Mouse (Mus musculus): ENCODE data around the gene Ube2u.
"Not testable (repeated sequence)": the region's sequence is repeated elsewhere in the genome, so short reads cannot be mapped to it uniquely, and the experiment has no call there.

The Ube2u gene

DNA sequence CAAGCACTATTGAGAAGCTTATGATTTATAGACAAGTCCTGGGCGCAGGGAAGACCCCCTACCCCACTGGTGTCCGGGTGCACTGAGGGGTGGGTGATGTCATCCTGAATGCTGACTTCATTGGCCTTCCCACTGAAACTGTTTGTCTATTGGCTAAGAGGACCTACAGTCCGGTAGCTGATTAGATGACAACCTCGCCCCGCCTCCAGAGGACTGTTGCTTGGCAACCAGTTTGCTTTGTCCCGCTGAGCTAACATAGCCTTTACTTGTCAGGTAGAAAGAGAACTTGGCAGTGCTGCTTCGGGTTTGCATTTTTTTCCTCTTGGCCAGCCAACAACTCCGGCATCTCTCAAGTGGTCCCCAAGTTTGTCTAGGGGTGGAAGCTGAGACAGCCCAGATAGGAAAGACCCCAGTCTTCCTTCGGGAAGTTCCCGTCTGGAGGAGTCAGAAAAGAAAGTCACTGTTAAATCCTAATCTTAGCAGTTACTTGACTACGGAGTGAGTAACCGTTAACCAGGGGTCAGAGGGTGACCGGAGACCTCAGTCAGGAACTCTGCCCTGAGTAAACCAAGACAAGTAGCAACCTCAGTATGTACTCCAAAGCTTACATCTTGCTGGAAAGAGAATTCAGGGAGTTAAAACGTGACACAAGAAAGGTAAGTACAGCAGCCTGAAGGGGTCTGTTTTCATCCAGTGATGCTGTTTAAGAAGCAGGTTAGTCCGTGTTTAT is at the start of gene Ube2u:
Ube2u (plus strand) TSS at position 258 of the 730 bp plus-strand sequence.
- no peak for DNase-seq (ENCODE audit: low spot score in 2 of 2)

DNA sequence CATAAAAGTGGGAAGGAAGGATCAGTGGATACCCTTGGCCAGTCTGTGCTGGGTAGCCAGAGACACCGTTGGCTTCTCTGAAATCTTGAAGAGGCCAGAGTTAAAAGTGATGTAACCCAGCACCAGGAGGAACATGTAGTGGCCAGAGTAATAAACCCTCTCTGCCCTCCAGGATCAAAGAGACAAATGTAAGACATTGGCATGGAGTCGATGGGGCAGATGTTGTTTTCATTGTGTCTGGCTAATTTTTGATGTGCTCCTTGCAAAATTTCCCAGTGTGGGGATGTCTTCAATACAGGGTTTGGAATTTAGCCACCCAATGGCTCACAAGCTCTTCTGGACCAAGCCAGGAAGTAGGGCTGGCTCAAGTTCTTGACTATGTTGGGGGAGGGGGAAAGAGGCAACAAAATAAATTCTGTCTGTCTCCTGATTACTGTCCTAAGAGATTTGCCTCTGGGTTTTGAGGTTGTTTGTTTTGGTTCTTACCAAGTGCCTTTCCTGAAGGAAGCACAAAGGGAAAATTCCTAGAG is 49.2 kb upstream of the Ube2u start:
- DNase-seq (ENCODE audit: low spot score in 2 of 2) = no peak

DNA sequence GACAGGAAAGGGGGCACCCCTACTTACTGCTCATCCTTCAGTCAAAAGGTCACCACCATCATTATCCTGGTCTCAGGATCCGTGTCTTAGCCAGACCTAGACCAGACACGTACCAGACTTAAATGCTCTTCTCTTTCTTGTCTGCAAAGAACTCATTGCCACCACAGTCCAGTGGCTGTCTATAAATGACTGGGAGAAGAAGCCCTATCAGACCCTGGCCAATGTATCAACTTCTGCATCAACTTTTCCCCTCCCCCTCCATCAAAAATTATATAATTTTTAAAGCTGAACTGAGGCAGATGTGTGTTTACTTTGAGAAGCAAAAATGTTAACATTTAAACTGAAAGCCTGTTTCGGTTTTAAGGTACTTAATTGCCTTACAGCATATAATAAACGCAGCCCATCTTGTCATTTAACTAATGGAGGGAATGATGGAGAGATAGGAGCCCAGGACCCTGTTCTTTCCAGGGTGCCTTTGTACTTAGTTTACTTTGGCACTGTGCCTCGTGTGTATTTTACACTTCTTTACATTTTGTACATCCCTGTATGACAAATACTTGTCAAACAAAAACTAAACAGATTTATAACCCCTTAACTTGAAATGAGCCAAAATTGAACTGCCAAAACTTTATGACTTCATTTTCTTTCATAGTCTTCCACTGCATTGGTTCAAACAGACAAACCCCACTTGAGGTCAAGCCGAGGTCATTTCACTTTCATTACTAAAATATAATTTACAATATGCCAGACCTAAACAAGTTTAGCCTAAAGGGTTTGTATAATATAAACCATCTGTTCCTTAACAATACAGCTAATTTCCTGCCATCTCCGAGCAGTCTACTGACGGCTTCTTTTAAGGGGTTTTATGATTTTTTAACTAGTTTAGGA is 43.1 kb upstream of the Ube2u start:
- DNase-seq (ENCODE audit: low spot score in 2 of 2) = no peak

DNA sequence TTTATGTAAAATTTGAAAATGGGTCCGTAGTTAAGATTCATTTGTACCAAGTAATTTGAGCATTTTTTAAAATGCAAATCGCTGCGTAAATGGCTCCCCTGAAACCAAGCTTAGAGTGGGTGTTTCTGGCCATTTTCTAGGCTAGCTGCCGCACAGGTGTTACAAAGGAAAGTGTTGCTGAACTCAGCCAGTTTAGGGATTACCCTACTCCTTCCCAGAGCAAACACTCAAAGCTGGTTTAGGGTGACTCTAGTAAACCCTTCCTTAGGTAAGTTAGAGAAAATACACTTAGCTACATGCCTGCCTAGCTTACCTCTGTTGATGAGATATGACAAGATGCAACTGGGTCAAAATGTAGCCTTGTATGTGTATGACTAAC is 42.5 kb upstream of the Ube2u start:
- no peak for DNase-seq (ENCODE audit: low spot score in 2 of 2)

DNA sequence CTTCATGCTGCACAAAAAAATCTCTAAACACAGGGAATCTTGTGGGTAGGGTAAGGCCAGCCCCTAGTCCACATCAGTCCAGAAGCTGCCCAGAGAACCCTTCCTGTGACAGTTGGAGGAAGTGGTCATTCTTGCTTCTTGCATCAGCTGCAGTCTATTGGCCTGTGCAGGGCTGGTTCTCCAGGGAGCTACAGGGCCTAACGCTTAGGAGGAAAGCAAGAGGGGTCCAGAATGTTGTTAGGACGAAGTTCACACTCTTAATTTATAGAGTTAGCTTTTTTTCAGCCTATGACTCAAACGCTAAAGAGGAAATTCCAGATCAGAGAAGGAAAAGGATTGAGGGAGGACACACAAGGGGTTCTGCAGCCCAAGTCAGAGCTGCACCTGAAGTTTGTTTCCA is 31.8 kb upstream of the Ube2u start:
- no peak for DNase-seq (ENCODE audit: low spot score in 2 of 2)

DNA sequence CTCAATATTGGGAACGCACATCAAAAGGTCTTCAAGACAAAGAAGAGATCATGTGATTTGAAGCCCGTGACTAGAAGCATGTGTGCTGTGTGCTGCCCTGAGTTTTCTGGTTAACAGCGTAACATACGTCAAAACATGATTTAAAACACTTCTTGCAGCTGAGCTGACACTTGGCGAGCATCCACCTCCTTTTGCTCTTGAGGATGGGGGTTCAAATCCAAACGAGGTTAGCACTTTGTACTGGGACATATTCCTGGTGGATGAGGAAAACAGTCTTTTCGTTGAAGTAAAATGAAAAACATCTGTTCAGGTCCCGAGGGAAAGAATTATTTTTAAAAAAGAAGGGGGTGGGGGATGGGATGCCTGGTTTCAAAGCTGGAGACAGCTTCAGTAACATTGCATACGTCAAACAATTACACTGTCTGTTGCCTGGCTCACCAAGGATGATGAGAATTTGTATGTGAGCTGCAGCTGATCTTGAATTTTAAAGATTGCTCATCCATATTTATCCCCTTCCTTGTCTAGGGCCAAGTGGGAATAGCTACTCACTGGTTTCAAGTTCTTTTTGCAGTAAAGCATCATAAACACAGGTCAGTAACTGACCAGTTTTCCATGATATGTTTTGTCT is 16.0 kb upstream of the Ube2u start:
- no peak for DNase-seq (ENCODE audit: low spot score in 2 of 2)

DNA sequence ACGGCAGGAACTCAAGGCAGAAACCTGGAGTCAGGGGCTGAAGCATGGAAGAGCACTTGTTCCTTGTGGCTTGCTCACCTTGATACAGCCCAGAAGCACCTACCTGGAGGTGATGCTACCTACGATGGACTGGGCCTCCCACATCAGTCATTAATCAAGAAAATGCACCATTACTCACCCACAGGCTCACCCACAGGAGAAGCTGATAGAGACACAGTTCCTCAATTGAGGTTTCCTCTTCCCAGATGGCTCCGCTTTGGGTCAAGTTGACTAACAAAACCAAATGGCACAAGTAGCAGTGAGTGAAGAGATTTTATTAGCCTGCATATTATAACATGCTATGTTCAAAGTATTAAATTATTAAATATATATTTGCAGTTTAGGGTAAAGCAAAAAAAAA is 9.8 kb downstream of the Ube2u start:
- no peak for DNase-seq (ENCODE audit: low spot score in 2 of 2)

DNA sequence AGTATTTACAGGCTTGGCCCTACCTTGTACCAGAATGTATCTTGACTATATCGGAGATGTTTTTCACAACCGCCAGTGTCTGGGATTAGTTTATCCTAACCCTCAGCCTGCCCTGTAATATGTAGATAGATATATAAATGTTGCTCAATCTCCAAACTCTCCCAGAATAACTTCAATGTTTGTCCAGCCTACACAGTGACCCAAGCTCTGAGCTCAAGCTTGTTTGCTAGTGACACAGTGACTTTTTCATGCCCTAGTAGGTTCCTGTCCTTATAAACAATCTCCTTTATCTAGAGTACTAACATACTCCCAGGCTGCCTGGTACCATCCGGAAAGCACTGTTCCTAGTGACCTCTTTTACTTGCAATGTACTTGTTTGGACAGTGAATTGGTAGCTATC is 16.5 kb downstream of the Ube2u start:
- DNase-seq (ENCODE audit: low spot score in 2 of 2) = no peak

DNA sequence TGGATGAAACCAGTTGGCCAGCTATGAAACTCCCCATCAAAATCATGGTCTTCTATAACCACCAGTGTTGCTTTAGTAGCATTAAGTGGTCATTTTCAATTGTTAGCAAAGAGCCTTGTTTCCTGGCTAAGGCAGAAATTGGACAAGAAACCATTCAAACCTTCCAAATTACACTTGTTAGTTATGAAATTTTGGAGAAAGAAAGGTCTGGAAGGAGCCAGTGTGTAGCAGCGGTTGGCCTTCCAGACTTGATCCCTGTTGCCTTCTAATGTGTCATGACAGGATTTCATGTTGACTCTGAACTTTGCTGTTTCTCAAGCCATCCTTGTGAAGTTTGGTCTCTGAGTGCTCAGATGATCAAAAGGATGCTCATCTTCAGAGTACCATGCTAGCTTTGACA is 17.9 kb downstream of the Ube2u start:
- DNase-seq (ENCODE audit: low spot score in 2 of 2) = no peak

DNA sequence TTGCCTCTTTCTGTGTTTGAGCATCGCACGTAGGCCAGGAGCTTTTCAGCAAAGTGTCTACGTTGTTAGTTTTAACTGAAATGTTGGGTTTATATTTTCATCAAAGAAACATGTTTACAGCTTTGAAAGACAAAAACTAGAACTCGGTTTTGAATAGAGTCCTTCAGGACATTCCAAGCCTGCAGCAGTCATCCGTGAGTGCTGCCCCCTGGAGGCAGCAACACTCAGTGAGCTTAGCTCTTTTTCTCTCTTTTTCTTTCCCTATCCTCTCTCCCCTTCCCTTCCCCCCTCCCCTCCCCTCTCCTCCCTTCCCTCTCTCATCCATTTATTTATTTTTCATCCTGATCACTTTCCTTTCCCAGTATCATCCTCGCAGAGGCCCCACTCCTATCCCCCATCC is 19.5 kb downstream of the Ube2u start:
- no peak for DNase-seq (ENCODE audit: low spot score in 2 of 2)

DNA sequence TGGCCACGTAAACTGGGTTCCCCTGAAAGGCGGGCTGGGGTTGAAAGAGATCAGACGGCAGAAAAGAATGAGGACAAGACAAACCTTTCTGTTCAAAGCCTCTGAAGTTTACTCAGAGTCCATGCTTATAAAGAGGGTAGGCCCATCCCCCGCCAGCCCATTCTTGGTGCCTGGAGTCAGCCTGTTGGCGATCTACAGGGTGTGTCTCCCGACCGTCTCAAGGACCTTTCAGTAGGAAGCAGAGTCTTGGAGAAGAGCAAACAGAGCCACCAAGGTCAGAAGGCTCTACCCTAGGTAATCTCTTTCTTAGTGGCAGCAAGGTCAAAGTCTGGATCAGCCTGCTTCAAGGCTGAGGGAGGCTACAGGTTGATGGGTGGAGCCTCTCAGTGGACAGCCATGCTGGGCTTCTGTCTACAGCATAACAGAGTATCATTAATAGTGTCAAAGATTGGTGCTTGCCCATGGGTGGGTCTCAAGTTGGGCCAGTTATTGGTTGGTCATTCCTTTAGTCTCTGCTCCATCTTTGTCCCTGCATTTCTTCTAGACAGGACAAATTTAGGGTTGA is 20.5 kb downstream of the Ube2u start:
- DNase-seq (ENCODE audit: low spot score in 2 of 2) = not testable (repeated sequence)

DNA sequence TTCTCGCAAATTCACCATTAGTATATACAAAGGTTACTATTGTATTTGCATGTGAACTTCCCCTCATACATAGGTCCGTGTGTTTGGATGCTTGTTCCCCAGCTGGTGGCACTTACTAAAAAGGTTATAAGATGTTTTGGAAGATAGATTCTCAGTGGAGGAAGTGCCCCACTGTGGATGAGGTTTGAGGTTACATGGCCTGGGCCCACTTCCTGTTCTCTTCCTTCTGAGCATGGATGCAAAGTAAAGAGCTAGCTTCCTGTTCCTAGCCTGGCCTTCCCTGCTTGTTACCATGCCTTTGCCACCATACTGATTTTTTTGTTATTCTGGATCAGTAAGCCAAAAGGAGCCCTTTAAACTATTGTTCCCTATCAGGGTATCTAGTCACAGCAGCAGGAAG is 24.7 kb downstream of the Ube2u start:
- no peak for DNase-seq (ENCODE audit: low spot score in 2 of 2)

DNA sequence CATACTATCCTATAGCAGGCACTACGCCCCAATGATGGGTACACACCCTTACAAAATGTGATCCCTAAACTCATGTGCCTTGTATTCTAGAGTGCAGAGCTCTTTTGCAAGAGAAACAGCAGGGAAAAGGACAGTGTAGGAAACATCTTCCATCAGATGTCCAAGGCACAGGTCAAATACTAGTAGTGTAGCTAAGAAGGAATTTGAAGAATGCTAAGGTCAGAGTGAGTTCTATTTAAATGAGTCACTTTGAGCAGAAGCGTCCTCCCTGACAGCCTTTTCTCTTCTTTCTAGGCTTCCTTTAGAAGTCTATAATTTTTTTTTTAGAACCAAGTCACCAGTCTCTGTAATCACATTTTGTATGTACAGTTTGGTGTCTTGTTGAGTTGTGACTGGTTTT is 39.0 kb downstream of the Ube2u start:
- DNase-seq (ENCODE audit: low spot score in 2 of 2) = no peak

DNA sequence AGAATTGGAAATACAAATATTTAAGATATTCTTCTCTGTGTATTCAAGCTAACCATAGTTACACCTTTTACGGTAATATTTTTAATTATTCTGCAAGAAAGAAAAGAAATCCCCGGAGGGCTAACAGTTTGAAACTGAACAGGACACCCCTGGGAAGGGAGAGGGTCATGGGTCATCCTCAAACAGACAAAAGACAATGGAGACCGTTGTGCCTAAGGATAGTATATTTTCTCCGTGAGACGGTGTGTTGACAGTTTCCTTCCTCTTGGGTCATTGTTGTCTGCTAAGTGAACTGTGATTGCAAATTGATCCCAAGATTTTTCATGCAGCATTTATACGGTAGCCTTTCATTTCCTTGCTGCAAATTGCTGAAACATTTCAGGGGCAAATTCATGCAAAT is 43.9 kb downstream of the Ube2u start:
- no peak for DNase-seq (ENCODE audit: low spot score in 2 of 2)

DNA sequence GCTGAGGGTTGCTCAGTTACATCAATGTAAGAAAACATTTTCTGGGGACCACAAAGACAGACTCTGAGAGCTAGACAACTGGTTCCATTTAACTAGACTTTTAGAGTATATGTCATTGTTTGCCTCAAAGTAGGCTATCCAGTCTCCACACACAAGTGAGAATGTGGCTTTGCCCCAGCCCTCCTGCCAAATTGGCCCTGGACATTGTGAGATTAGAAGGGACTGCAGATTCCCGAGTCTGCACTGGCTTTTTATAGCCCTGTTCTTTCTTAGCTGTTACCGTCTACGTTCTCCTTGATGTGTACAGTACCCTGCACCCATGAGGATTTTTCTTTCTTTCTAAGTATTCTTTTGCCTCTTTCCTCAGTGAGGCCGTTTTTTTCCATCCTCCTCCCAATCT is 46.1 kb downstream of the Ube2u start:
- no peak for DNase-seq (ENCODE audit: low spot score in 2 of 2)

DNA sequence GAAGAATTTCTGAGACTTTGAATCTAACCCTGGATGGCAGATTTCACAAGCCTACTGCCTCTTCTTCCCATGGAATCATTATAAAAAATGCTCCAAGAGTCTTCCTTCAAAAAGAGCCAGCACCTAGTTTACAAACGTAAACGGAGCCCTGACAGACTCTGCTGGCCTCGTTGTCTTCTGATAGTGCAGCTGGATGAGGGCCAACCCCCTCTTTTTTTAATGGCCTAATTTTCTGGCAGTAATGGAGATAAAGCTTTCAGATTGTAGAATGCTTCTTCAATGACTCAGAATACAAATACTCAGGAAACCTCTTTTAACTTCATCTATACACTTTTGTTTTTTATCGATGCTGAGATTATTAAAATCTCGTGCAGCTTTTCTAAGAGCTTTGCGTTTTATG is 47.6 kb downstream of the Ube2u start:
- no peak for DNase-seq (ENCODE audit: low spot score in 2 of 2)

DNA sequence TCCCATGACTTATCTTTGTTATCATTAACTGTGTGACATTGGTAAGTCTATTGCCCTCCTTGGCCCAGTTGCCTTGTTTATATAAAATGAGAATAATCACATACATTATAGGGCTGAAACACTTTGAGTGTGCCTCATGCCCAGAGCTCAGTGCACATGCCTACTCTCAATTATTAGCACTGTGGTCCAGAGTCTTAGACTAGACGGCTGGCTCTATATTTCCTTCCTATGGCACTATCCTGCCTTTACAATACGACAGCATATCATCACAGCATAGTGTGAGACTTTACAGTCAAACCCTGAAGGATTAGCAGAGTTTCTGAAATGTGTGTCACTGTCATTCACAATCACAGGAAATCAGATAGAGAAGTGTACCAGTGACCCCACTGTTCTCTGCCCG is 48.4 kb downstream of the Ube2u start:
- DNase-seq (ENCODE audit: low spot score in 2 of 2) = no peak

DNA sequence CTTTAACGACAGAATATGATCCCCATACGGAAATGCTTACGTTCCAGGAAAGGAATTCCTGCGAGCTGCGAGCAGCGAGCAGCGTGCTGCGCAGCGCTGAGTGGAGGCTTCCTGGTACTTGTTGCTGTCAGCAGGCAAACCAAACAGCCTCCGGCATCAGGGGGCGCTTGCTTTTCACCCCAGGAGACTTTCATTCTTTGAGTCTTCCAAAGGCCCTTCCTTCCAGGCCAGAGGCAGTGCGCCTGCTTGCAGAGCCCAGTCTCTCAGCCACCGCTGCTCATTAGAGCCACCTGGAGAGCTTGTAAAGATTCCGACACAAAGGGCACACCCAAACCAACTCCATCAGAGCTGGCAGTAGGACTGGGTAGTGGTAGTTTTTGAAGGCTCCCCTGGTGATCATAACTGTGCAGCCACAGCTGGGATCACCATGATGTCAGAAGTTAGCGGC is 48.9 kb downstream of the Ube2u start:
- no peak for DNase-seq (ENCODE audit: low spot score in 2 of 2)

DNA sequence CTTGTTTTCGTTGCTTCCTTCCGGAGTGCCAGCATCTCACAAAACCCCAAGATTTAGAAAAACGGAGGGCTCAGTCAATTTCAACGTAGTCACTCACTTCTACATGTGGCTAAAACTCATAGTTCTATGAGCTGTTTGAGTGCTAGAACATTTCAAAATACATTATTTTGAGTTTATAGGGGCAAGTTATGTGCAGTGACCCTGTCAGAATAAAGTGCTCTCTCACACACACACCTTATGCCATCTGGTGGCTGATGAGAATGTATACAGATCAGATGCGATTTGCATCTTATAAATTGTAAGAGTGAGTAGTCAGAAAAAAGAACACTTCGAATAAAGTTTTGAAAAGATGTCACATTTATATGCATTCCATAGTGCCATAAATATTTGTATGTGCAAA is 55.0 kb downstream of the Ube2u start:
- no peak for DNase-seq (ENCODE audit: low spot score in 2 of 2)

DNA sequence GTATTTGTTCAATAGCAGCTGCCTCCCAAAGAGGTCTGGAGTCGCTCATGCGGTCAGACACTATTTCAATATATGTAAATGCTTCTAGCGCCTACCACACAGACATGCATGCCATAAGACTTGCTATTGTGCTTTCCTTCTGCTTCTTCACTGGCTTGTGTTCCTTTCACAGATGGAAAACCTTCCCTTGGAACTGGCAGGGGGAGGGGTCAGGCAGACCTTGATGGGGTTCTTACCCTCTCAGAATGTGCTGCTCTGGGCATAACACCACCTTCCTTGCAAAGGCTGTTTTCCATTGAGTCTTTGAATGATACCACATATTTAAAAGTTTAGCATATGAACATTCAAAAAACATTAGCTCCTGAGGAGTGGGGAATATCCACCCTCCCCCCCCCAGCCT is 56.3 kb downstream of the Ube2u start:
- no peak for DNase-seq (ENCODE audit: low spot score in 2 of 2)

DNA sequence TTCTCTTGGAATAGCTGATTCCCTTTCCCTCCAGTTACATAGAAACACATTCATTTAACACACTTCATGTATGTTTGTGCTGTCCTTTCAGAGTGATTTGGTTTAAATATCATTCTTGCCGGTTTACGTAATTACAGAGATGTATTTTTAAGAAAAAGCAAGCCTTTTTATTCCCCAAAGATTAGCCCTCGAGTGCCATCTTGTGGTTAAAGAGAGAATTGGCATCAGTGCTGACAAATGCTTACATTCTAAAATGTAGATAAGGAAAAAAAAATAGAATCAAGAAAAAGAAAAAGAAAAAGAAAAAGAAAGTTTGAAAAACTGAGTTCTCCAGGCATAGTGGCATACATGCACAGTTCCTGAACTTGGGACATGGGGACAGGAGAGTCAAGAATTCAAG is 59.2 kb downstream of the Ube2u start:
- DNase-seq (ENCODE audit: low spot score in 2 of 2) = no peak

DNA sequence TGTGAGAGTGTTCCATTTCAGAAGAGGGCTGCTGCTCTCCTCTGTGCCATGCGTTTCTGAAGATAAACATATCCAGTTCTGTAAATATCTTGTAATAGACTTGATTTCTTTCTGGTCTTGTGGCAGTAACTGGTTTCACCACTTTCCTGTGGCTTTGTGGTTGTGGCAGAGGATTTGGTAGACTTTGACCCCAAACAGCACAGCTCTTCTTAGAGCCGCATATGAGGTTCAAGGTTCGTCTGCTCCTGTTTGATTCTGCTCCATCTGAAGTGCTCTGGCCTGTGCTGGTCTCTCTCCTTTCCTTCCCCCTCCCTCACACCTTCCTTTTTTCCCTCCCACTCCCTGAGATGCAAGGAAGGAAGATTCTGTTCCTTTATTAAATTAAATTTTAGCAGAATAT is 60.8 kb downstream of the Ube2u start:
- no peak for DNase-seq (ENCODE audit: low spot score in 2 of 2)
